Mouse (Mus musculus): ENCODE measurements around the gene Lck. TPM values are rescaled to one million over a fixed set of nuclear protein-coding genes. Genes with fewer than 3 reads are reported as not detected.

Gene Lck
- polyA plus RNA-seq, 1 experiment: 109 TPM

DNA sequence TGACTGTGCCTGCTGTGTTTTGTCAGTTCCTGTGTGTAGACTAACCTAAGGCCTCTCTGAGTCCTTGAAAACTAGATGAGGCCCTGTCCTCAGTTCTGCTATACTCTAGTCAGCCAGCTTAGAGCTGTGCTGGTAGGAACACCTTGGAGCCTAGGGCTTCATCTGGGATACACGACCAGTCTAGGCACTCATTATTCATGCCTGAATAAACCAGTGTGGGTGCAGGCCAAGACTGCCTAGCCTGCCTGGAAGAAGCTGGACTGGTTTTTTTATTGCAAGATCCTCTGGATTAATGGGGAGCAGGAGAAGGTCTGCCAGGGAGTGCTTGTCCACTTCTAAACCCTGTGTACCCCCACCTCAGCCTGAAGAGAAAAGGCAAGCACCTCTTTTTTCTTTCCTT is 13.5 kb upstream of the Lck start:
- H3K4me1 ChIP-seq (ENCODE audit: control insufficient read depth, insufficient read depth, insufficient read length): no peaks in the 10 kb centered on the region; the same call in 1 of the 2 replicates
- peaks cover 7% of the 10 kb centered on the region for H3K36me3 ChIP-seq (ENCODE audit: control insufficient read depth, insufficient read depth, low read length)
- no peak for DNase-seq (ENCODE audit: low read depth in 1 of 2, low spot score in 2 of 2)
- WGBS: 77% methylated on average over 1 of the region's 1 CpGs
- TF ChIP-seq POLR2A (IDR thresholded peaks at IDR 0.05; ENCODE audit: low read depth, low read length): no peak
- TF ChIP-seq CTCF (IDR thresholded peaks at IDR 0.05; ENCODE audit: extremely low read depth, insufficient read depth, insufficient read length, insufficient replicate concordance): no peak
- no peak overlapping the region for H3K4me3 ChIP-seq (ENCODE audit: extremely low read depth, insufficient read depth, insufficient read length)
- H3K27ac ChIP-seq (ENCODE audit: insufficient read depth, low read length): no peak overlapping the region
- H3K27me3 ChIP-seq (ENCODE audit: control insufficient read depth, insufficient read depth, low read length): no peaks in the 10 kb centered on the region

DNA sequence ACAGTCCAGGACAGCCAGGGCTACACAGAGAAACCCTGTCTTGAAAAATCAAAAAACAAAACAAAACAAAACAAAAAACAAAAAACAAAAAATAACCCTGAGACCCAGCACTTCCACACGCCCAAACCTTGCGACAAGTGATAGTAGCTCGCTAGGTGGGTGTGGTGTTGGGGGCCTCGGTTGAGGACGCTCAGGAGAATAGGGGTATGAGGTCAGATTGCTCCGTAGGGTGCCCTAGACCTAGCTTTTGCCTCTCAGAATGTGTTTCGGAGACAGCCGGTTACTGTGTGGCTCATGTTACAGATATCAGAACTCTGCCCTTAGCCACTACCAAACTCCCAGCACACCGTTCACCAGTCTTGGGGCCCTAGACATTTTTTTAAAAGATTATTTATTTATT is 12.3 kb upstream of the Lck start:
- Histone ChIP-seq H3K4me1 (ENCODE audit: control insufficient read depth, insufficient read depth, insufficient read length) (no peaks in the 10 kb centered on the region; the same call in 1 of the 2 replicates), H3K27ac (ENCODE audit: insufficient read depth, low read length) (peak overlapping the region; percentile 8; the same call in 1 of the 2 replicates), H3K4me3 (ENCODE audit: extremely low read depth, insufficient read depth, insufficient read length) (no peak overlapping the region; the same call in 1 of the 2 replicates), H3K36me3 (ENCODE audit: control insufficient read depth, insufficient read depth, low read length) (no peaks in the 10 kb centered on the region), H3K27me3 (ENCODE audit: control insufficient read depth, insufficient read depth, low read length) (no peaks in the 10 kb centered on the region)
- no peak for DNase-seq (ENCODE audit: low read depth in 1 of 2, low spot score in 2 of 2)
- TF ChIP-seq POLR2A (IDR thresholded peaks at IDR 0.05; ENCODE audit: low read depth, low read length): no peak
- TF ChIP-seq CTCF (IDR thresholded peaks at IDR 0.05; ENCODE audit: extremely low read depth, insufficient read depth, insufficient read length, insufficient replicate concordance): no peak
- 90% methylated on average over 9 of the region's 9 CpGs for WGBS

DNA sequence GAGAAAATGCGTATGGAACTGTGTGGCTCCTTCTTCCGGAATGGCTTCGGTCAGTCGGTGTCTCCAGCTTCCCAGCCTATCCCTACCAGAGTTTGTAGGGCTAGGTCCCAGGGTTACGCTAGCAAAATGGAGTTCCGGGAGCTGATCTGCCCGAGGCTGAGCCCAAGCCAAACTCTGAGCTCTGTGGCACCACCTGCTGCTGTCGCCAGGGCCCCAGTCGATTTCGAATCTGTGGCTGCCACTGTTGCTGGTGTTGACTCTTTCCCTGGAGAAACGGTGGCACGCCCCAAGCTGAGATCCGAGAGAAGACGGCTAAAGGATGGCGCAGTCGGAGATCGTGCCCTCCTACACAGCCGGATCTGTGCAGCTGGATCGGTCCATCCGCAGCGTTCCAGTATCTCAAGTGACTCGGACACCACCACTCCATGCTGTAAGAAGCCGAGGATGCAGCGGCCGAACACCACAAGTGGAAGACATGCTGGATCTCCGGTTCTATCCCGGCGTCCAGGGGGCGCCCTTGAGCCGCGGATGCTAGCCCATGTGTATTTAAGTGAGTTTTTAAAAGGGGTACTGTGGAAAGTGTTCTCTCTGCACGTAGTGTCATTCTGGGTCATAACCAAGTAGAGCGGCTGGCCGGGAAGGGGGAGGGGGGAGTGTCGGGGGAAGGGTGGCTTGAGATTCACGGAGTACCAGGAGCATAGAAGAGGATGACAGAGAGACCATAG is 11.6 kb upstream of the Lck start:
- TF ChIP-seq CTCF (IDR thresholded peaks at IDR 0.05; ENCODE audit: extremely low read depth, insufficient read depth, insufficient read length, insufficient replicate concordance): peak; percentile 85
- no peak; the same call in none of the 2 replicates for TF ChIP-seq POLR2A (IDR thresholded peaks at IDR 0.05; ENCODE audit: low read depth, low read length)
- peaks cover 3% of the 10 kb centered on the region; the same call in 1 of the 2 replicates for H3K4me1 ChIP-seq (ENCODE audit: control insufficient read depth, insufficient read depth, insufficient read length)
- H3K27ac ChIP-seq (ENCODE audit: insufficient read depth, low read length): peak overlapping the region; percentile 97
- peak; percentile 68 to 87 for DNase-seq (ENCODE audit: low read depth in 1 of 2, low spot score in 2 of 2)
- 2% methylated on average over 36 of the region's 36 CpGs for WGBS
- H3K4me3 ChIP-seq (ENCODE audit: extremely low read depth, insufficient read depth, insufficient read length): peak overlapping the region; percentile 89
- H3K36me3 ChIP-seq (ENCODE audit: control insufficient read depth, insufficient read depth, low read length): no peaks in the 10 kb centered on the region
- H3K27me3 ChIP-seq (ENCODE audit: control insufficient read depth, insufficient read depth, low read length): no peaks in the 10 kb centered on the region

DNA sequence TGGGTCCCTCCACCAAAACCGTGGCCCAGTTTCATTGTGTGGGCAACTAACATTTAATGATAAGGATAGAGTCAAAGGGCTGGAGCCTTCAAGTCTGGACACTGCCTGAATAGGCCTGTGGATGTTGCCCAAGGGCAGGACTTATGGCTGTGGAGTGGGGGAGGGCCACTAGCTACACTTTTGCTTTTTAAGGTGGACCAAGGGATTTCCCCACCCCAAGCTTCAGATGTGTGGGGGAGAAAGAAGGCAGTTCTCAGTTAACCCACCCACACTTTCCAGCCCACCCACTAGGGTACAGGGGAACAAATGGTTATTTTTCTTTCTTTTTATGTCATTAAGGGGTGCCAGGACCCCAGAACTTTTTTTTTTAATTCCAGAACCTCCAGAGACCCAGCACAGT is 10.9 kb upstream of the Lck start:
- WGBS: 38% methylated on average over 1 of the region's 1 CpGs
- no peaks in the 10 kb centered on the region for H3K36me3 ChIP-seq (ENCODE audit: control insufficient read depth, insufficient read depth, low read length)
- H3K4me3 ChIP-seq (ENCODE audit: extremely low read depth, insufficient read depth, insufficient read length): peak overlapping the region; percentile 89; the same call in 1 of the 2 replicates
- no peaks in the 10 kb centered on the region for H3K27me3 ChIP-seq (ENCODE audit: control insufficient read depth, insufficient read depth, low read length)
- DNase-seq (ENCODE audit: low read depth in 1 of 2, low spot score in 2 of 2): peak in 1 of 2 experiments; percentile 31
- H3K4me1 ChIP-seq (ENCODE audit: control insufficient read depth, insufficient read depth, insufficient read length): peaks cover 5% of the 10 kb centered on the region; the same call in 1 of the 2 replicates
- TF ChIP-seq POLR2A (IDR thresholded peaks at IDR 0.05; ENCODE audit: low read depth, low read length): no peak
- no peak for TF ChIP-seq CTCF (IDR thresholded peaks at IDR 0.05; ENCODE audit: extremely low read depth, insufficient read depth, insufficient read length, insufficient replicate concordance)
- peak overlapping the region; percentile 97 for H3K27ac ChIP-seq (ENCODE audit: insufficient read depth, low read length)

DNA sequence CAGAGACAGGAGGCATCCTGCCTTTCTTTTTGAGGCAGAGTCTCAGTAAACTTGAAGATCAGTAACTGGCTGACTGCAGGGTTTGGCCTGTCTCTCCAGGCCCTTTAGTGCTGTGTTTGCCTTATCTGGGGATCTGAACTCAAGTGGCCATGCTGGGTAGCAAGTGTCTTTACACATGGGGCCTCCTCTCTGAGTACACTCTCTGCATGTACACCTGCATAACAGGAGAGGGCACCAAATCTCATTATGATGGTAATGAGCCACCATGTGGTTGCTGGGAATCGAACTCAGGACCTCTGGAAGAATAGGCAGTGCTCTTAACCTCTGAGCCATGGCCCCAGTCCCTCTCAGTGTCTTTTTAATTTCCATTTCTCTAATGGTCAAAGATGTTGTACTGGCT is 8.8 kb upstream of the Lck start:
- 86% methylated on average over 1 of the region's 1 CpGs for WGBS
- DNase-seq (ENCODE audit: low read depth in 1 of 2, low spot score in 2 of 2): no peak
- no peaks in the 10 kb centered on the region for H3K27me3 ChIP-seq (ENCODE audit: control insufficient read depth, insufficient read depth, low read length)

DNA sequence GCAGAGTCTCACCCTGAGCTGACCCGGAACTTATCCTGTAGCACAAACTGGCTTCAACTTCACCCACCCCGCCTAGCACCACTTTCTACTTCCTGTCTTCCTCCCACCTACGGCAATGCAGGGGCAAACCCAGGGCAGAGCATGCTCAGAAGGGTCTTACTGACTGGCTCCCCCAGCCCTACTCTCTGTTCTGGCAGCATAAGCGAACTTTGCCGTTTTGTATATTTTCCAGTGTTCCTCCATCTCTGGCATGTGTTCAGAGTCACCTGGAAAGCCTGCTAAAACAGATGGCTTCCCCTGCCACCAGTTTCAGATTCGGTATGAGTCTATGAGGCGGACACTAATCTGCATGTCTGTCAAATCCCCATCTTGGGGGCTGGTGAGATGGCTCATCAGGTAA is 6.9 kb upstream of the Lck start:
- no peaks in the 10 kb centered on the region for H3K36me3 ChIP-seq (ENCODE audit: control insufficient read depth, insufficient read depth, low read length)
- H3K4me1 ChIP-seq (ENCODE audit: control insufficient read depth, insufficient read depth, insufficient read length): peaks cover 8% of the 10 kb centered on the region; the same call in 1 of the 2 replicates
- WGBS: 29% methylated on average over 7 of the region's 7 CpGs
- DNase-seq (ENCODE audit: low read depth in 1 of 2, low spot score in 2 of 2): peak; percentile 42 to 63
- TF ChIP-seq POLR2A (IDR thresholded peaks at IDR 0.05; ENCODE audit: low read depth, low read length): no peak
- no peak for TF ChIP-seq CTCF (IDR thresholded peaks at IDR 0.05; ENCODE audit: extremely low read depth, insufficient read depth, insufficient read length, insufficient replicate concordance)
- H3K27me3 ChIP-seq (ENCODE audit: control insufficient read depth, insufficient read depth, low read length): no peaks in the 10 kb centered on the region
- no peak overlapping the region for H3K4me3 ChIP-seq (ENCODE audit: extremely low read depth, insufficient read depth, insufficient read length)
- H3K27ac ChIP-seq (ENCODE audit: insufficient read depth, low read length): peak overlapping the region; percentile 74

More for the DNA sequence above, 8.8 kb upstream of the Lck start:
- H3K36me3 ChIP-seq (ENCODE audit: control insufficient read depth, insufficient read depth, low read length): no peaks in the 10 kb centered on the region
- no peak overlapping the region for H3K27ac ChIP-seq (ENCODE audit: insufficient read depth, low read length)
- H3K4me3 ChIP-seq (ENCODE audit: extremely low read depth, insufficient read depth, insufficient read length): no peak overlapping the region
- peaks cover 7% of the 10 kb centered on the region; the same call in 1 of the 2 replicates for H3K4me1 ChIP-seq (ENCODE audit: control insufficient read depth, insufficient read depth, insufficient read length)
- TF ChIP-seq POLR2A (IDR thresholded peaks at IDR 0.05; ENCODE audit: low read depth, low read length) (no peak), CTCF (IDR thresholded peaks at IDR 0.05; ENCODE audit: extremely low read depth, insufficient read depth, insufficient read length, insufficient replicate concordance) (no peak)

DNA sequence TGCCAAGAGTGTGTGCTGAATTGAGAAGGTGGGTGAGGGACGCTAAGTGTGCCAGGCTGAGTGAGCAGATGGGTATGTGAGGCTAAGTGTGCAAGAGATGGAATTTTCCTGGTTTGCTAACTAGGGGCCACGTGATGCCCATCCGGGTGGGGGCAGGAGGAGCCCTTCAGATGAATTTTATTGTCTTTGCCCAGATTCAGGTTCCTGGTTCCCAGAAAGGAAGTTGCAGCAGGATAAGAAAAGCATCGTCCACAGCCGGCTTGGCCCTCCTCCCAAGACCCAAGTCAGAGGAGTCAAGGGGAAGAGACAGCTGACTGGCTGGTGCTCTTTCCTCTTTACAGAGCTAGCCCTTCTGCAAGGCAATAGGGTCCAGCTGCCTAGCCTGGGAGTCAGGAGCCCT is 5.0 kb upstream of the Lck start, which contains the start of gene Fam167b:
Gene Fam167b, minus strand, starts transcription at position 84 of the 400 bp plus-strand sequence.
- Histone ChIP-seq H3K27me3 (ENCODE audit: control insufficient read depth, insufficient read depth, low read length) (no peaks in the 10 kb centered on the region), H3K36me3 (ENCODE audit: control insufficient read depth, insufficient read depth, low read length) (no peaks in the 10 kb centered on the region), H3K4me3 (ENCODE audit: extremely low read depth, insufficient read depth, insufficient read length) (0 out of 2 replicates have a peak within 1 kb of the TSS, but pooled peaks have one; percentile 29), H3K27ac (ENCODE audit: insufficient read depth, low read length) (peak within 1 kb of the TSS; percentile 13; the same call in 1 of the 2 replicates), H3K4me1 (ENCODE audit: control insufficient read depth, insufficient read depth, insufficient read length) (peaks cover 19% of the 10 kb centered on the region; the same call in 1 of the 2 replicates)
- 78% methylated on average over 5 of the region's 5 CpGs for WGBS
- TF ChIP-seq CTCF (IDR thresholded peaks at IDR 0.05; ENCODE audit: extremely low read depth, insufficient read depth, insufficient read length, insufficient replicate concordance) (no peak), POLR2A (IDR thresholded peaks at IDR 0.05; ENCODE audit: low read depth, low read length) (no peak)
- DNase-seq (ENCODE audit: low read depth in 1 of 2, low spot score in 2 of 2): no peak

All from spleen, adult 2 months (tissue).